Mouse (Mus musculus) regulatory T cell (primary cell): Measurements from ENCODE around the gene Timm50.

Experiments
- in situ Hi-C: fragments of 300-600 bp; cut with MboI, MseI; formaldehyde crosslinking; loops from one replicate; pipeline ENCODE4 v1.15.1; 2025; ENCODE audit warnings: high pct_unique_total_duplicates

Gene Timm50

DNA sequence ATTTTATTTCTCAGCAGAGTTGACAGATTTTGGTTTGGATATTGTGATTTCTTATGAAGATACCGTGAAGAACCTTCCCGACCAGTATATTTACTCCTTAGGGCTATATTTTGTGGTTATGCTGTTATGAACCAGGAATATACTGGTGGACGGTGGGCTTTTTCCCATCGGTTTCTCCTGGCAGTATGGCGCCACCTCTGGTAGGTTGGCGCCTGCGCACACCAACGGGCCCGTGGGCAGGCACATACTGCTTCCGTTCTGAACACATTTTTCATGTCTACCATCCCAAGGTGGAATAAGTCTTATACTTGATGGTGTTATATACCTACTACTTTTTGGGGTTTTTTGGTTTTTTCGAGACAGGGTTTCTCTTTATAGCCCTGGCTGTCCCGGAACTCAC, 42.5 kb downstream of the Timm50 start:
- in situ Hi-C loops = no loop called here

DNA sequence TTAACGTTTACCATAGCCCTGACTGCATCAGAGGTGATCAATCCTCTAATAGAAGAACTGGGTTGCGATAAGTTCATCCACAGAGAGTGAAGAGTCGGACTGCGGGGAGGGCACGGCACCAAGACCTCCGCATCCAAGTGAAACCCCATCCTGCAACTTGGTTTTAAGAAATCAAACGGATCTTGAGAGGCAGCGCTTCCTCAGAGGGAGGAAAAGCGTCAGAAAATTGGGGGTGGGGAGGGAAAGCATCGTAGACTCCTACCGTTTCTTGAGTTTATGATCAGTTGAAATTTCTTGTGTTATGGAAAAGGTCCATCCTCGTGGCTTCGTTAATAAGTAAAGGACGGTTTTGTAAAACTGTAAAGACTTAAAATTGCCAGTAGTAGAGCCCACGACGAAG, 43.3 kb downstream of the Timm50 start:
- in situ Hi-C loops = no loop called here

DNA sequence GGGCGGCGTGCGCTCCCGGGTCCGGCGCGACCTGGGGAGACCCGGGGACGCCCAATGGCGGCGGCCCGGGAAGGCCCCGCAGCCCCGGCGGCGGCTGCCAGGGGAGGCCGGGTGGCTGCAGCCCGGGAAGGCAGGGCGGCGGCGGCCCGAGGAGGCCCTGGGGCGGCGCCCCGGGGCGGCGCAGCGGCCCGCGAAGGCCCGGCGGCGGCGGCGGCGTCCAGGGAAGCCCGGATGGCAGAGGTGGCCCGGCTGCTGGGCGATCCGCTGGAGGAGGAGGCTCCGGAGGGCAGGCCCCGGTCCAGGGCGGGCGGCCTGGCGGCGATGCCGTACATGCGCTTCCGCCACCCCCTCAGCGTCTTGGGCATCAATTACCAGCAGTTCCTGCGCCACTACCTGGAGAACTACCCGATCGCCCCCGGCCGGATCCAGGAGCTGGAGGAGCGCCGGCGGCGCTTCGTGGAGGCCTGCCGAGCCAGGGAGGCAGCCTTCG, 43.8 kb downstream of the Timm50 start:
- in situ Hi-C loops = no loop called here

- in situ Hi-C loops = no loop called here
These were observed 44.5 kb downstream of the Timm50 start, which contains the start of gene Eid2 for GRCm38 (mm10) chr7:28267129-28268041. TSS of gene Eid2 (plus strand) at chr7:28267881.

GRCm38 (mm10) chr7:28265391-28265790, 46.5 kb downstream of the Timm50 start:
- in situ Hi-C loops = no loop called here

DNA sequence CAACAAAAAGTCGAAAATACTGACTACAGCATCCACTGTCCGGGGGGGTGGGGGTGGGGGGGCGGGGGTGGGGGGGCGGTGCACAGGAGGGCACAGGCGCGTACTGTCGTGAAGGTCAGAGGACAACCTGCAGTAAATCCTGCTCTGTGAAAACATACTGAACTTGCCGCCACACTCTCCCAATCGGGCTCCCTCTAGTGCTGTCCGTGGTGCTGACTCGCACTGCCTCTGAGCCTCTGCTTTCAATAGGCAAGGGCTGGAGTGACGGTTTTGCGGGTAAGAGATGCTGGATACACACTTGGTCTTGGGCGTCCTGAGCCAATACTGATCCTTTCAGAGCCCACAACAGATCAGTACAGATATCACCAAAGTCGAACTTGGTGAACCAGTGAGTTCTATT, 48.1 kb downstream of the Timm50 start:
- in situ Hi-C loops = no loop called here

DNA sequence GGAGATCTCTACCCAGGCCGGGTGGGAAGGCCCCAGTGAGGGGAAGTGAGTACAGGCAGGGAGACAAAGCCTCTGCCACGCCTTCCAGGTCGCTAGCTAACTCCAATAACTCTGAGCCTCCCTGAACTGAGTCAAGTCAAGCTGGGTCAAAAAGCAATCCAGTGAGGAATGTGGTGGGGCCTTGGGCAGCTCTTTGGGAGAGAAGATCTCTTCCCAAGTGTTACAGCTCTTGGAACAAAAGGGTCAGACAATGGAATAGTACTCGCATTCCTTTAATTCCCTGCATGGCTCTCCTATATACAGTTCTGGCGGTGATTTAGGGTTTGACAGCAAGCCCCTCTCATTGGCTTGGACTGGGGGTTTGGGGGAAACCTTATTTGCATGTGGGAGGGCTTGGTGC, 49.0 kb downstream of the Timm50 start:
- in situ Hi-C loops = no loop called here
